Mouse (Mus musculus) olfactory bulb, adult 2 months (tissue): ENCODE results near the gene Neurl3. TPM values are rescaled to one million over a fixed set of nuclear protein-coding genes. Genes with fewer than 3 reads are reported as not detected.

Experiments
- H3K27ac ChIP-seq: fragments of 200-500 bp; 2 replicates; pipeline ENCODE4 v1.5.1; 2012; ENCODE audit warnings: low read depth, low read length; ENCODE audit not compliant: insufficient read depth
- H3K4me1 ChIP-seq: fragments of 200-500 bp; 2 replicates; pipeline ENCODE4 v1.6.1; 2012; ENCODE audit warnings: low read length; ENCODE audit not compliant: control insufficient read depth, insufficient read depth
- H3K4me3 ChIP-seq: fragments of 200-500 bp; 2 replicates; pipeline ENCODE4 v1.5.1; 2012; ENCODE audit warnings: mild to moderate bottlenecking, low read depth, low read length, moderate library complexity; ENCODE audit not compliant: insufficient read depth
- CTCF ChIP-seq: fragments of 200-500 bp; IDR thresholded peaks from 2 replicates; pipeline ENCODE4 v1.5.1; 2012; ENCODE audit warnings: low read depth, mild to moderate bottlenecking, low read length, moderate library complexity; ENCODE audit not compliant: insufficient read depth
- POLR2A ChIP-seq: fragments of 200-500 bp; IDR thresholded peaks from 2 replicates; pipeline ENCODE4 v1.6.1; 2012; ENCODE audit warnings: mild to moderate bottlenecking, low read depth, low read length, moderate library complexity; ENCODE audit not compliant: insufficient read depth
- WGBS: fragments of 180-500 bp; shearing (Covaris S2); methylation state at CpG from one replicate; pipeline ENCODE4 v1.1.7; 2018; 5-methylcytosine and 5-hydroxymethylcytosine counted together
- polyA plus RNA-seq: library from polyadenylated mRNA; stranded (reverse); fragments of >200 nt; gene quantifications from 2 replicates; pipeline ENCODE4 v1.2.4, GENCODE M21; 2012; ENCODE audit warnings: low replicate concordance; ENCODE audit not compliant: missing spikeins, insufficient read depth, insufficient read length

Neurl3 gene
- polyA plus RNA-seq, 1 experiment, result not detected

GRCm38 (mm10) chr1:36266293-36266692 is 8.2 kb downstream of the Neurl3 start:
- H3K27ac ChIP-seq, result no peak overlapping the region

GRCm38 (mm10) chr1:36263833-36264488 is 10.5 kb downstream of the Neurl3 start:
- Histone ChIP-seq H3K4me3 (no peak overlapping the region), H3K4me1 (no peaks in the 10 kb centered on the region; the same call in 1 of the 2 replicates), H3K27ac (peak overlapping the region; percentile 41; the same call in 1 of the 2 replicates)
- TF ChIP-seq POLR2A (no peak), CTCF (no peak)
- 22% methylated on average over 13 of the region's 13 CpGs for WGBS

More at GRCm38 (mm10) chr1:36266293-36266692, 8.2 kb downstream of the Neurl3 start:
- no peak for TF ChIP-seq POLR2A
- no peak for TF ChIP-seq CTCF
- WGBS, result 90% methylated on average over 6 of the region's 6 CpGs
- H3K4me3 ChIP-seq, result no peak overlapping the region
- no peaks in the 10 kb centered on the region; the same call in 1 of the 2 replicates for H3K4me1 ChIP-seq

- no peak overlapping the region for H3K4me3 ChIP-seq
- no peaks in the 10 kb centered on the region; the same call in 1 of the 2 replicates for H3K4me1 ChIP-seq
- 70% methylated on average over 19 of the region's 19 CpGs for WGBS
- TF ChIP-seq POLR2A, result no peak
- TF ChIP-seq CTCF, result no peak
- H3K27ac ChIP-seq, result no peak overlapping the region
Measured at GRCm38 (mm10) chr1:36261708-36262504, 12.6 kb downstream of the Neurl3 start.

- no peak overlapping the region for H3K27ac ChIP-seq
- TF ChIP-seq CTCF (no peak), POLR2A (no peak)
- no peaks in the 10 kb centered on the region; the same call in 1 of the 2 replicates for H3K4me1 ChIP-seq
- H3K4me3 ChIP-seq, result no peak overlapping the region
- WGBS, result 100% methylated on average over 1 of the region's 1 CpGs
Measured at GRCm38 (mm10) chr1:36260418-36260817, 14.1 kb downstream of the Neurl3 start.

GRCm38 (mm10) chr1:36259281-36259680 is 15.2 kb downstream of the Neurl3 start:
- Histone ChIP-seq H3K27ac (no peak overlapping the region), H3K4me1 (peaks cover 6% of the 10 kb centered on the region; the same call in 1 of the 2 replicates), H3K4me3 (no peak overlapping the region)
- no peak for TF ChIP-seq POLR2A
- no peak for TF ChIP-seq CTCF
- WGBS, result 87% methylated on average over 2 of the region's 2 CpGs

GRCm38 (mm10) chr1:36258631-36259030 is 15.8 kb downstream of the Neurl3 start:
- WGBS, result 49% methylated on average over 2 of the region's 2 CpGs
- Histone ChIP-seq H3K27ac (no peak overlapping the region), H3K4me1 (peaks cover 6% of the 10 kb centered on the region; the same call in 1 of the 2 replicates), H3K4me3 (no peak overlapping the region)
- no peak for TF ChIP-seq CTCF

- H3K4me1 ChIP-seq, result peaks cover 6% of the 10 kb centered on the region; the same call in 1 of the 2 replicates
- no peak overlapping the region for H3K27ac ChIP-seq
- 93% methylated on average over 8 of the region's 8 CpGs for WGBS
- no peak overlapping the region for H3K4me3 ChIP-seq
- no peak for TF ChIP-seq CTCF
- no peak for TF ChIP-seq POLR2A
Measured at GRCm38 (mm10) chr1:36257276-36257675, 17.2 kb downstream of the Neurl3 start.

- Histone ChIP-seq H3K27ac (no peak overlapping the region), H3K4me3 (no peak overlapping the region), H3K4me1 (peaks cover 6% of the 10 kb centered on the region; the same call in 1 of the 2 replicates)
- WGBS, result 39% methylated on average over 20 of the region's 20 CpGs
- no peak for TF ChIP-seq POLR2A
- no peak for TF ChIP-seq CTCF
Measured at GRCm38 (mm10) chr1:36255871-36256640, 18.4 kb downstream of the Neurl3 start.

GRCm38 (mm10) chr1:36254635-36255360 is 19.7 kb downstream of the Neurl3 start:
- H3K4me1 ChIP-seq, result peaks cover 6% of the 10 kb centered on the region; the same call in 1 of the 2 replicates
- 16% methylated on average over 25 of the region's 25 CpGs for WGBS
- H3K27ac ChIP-seq, result no peak overlapping the region
- no peak for TF ChIP-seq POLR2A
- TF ChIP-seq CTCF, result peak; percentile 44; the same call in 1 of the 2 replicates
- H3K4me3 ChIP-seq, result no peak overlapping the region
